Mouse (Mus musculus) ES-Bruce4 (cell line): ENCODE measurements at regions not wholly inside any gene's neighbourhood (a gene's known extent, or its start where the extent isn't known, plus 50 kb on each side); places are given as distances from the start of the nearest gene placed in this dataset.

ENCODE experiments used
- CTCF ChIP-seq: IDR thresholded peaks from one replicate; pipeline ENCODE4 v1.8.1; 2011; ENCODE audit warnings: low read depth, low read length
- EP300 ChIP-seq: IDR thresholded peaks from 2 replicates; pipeline ENCODE4 v1.6.1; 2011; ENCODE audit warnings: low read depth, low read length; ENCODE audit not compliant: insufficient read depth

DNA sequence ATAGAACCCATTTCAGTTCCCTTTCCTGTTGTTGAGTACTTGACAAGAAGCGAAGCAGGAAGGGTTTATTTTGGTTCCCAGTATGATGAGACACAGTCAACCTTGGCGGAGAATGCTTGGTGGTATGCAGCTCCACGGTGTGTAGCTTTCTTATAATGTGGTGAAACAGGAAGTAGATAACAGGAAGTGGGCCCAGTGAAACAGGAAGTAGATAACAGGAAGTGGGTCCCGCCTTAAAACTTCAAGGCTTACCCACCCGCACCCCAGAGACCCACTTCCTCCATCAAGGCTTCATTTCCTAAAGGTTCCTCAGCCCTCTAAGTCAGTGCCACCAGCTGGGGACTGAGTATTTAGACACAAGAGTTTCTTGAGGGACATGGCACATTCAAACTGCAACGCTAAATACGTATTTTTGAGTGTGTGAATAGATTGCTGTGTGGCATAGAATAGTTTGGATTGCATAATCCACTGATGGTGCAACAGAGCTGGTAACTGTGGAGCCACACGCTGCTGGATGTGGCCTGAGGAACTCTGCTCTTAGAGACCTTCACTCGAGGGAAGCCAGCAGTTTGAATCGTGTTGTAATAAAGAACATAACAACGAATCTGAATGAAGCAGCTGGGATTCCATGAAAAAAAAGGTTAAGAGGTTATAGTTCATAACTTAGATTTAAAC lies 190.8 kb downstream of the Npr3 start:
- TF ChIP-seq CTCF (no peak), EP300 (no peak)
